Mouse (Mus musculus) MEL (cell line): ENCODE data around the gene Dmrta2. TPM values are rescaled to one million over a fixed set of nuclear protein-coding genes. Genes with fewer than 3 reads are reported as not detected.

Experiments used
- DNase-seq: peaks from one replicate; pipeline ENCODE4 v3.0.0; 2011; ENCODE audit warnings: low read depth, low spot score
- H3K27ac ChIP-seq: 2 replicates; pipeline ENCODE4 v1.5.1; 2012; ENCODE audit warnings: low read depth, mild to moderate bottlenecking, control low read depth, low read length, moderate library complexity; ENCODE audit not compliant: control insufficient read depth
- H3K27me3 ChIP-seq, 2 experiments: fragments of 150-350 bp in 1 of 2; sonication (generic) in 1 of 2; 2 replicates each; pipeline ENCODE4 v1.6.1; 2012; ENCODE audit warnings: low read length in 2 of 2, mild to moderate bottlenecking in 2 of 2, improper control_type of control experiment in 1 of 2, moderate library complexity in 1 of 2; ENCODE audit not compliant: insufficient read depth in 2 of 2, control insufficient read depth in 1 of 2
- H3K36me3 ChIP-seq, 2 experiments: 2 replicates each; pipeline ENCODE4 v1.6.1; 2012 to 2014; ENCODE audit warnings: low read length in 2 of 2, improper control_type of control experiment in 1 of 2, inconsistent platforms in 1 of 2, mild to moderate bottlenecking in 1 of 2; ENCODE audit not compliant: insufficient read depth in 2 of 2, control insufficient read depth in 1 of 2
- H3K4me1 ChIP-seq, 2 experiments: fragments of 150-350 bp in 1 of 2; sonication (generic) in 1 of 2; 2 replicates each; pipeline ENCODE4 v1.6.1; 2012; ENCODE audit warnings: low read length in 2 of 2, improper control_type of control experiment in 1 of 2, mild to moderate bottlenecking in 1 of 2; ENCODE audit not compliant: insufficient read depth in 2 of 2, control insufficient read depth in 1 of 2
- H3K4me3 ChIP-seq, 2 experiments: fragments of 150-350 bp in 1 of 2; sonication (generic) in 1 of 2; 2 replicates each; pipeline ENCODE4 v1.5.1; 2012; ENCODE audit warnings: low read depth in 2 of 2, low read length in 2 of 2, mild to moderate bottlenecking in 2 of 2, moderate library complexity in 2 of 2, control low read depth in 1 of 2, improper control_type of control experiment in 1 of 2; ENCODE audit not compliant: control insufficient read depth in 1 of 2, insufficient read depth in 1 of 2
- H3K79me2 ChIP-seq: 2 replicates; pipeline ENCODE4 v1.6.1; 2012; ENCODE audit warnings: mild to moderate bottlenecking, low read length, moderate library complexity; ENCODE audit not compliant: control insufficient read depth, poor library complexity, insufficient read depth
- H3K9ac ChIP-seq: 2 replicates; pipeline ENCODE4 v1.6.1; 2012; ENCODE audit warnings: low read depth, mild to moderate bottlenecking, control low read depth, low read length, moderate library complexity; ENCODE audit not compliant: control insufficient read depth, poor library complexity, severe bottlenecking
- H3K9me3 ChIP-seq: fragments of 150-350 bp; sonication (generic); replicated peaks from 2 replicates; pipeline ENCODE4 v1.6.1; 2012; ENCODE audit warnings: mild to moderate bottlenecking, low read length, improper control_type of control experiment, moderate library complexity; ENCODE audit not compliant: insufficient read depth
- BHLHE40 ChIP-seq: IDR thresholded peaks from 2 replicates; pipeline ENCODE4 v1.6.1; 2012; ENCODE audit warnings: low read depth, mild to moderate bottlenecking, inconsistent platforms, low read length, improper control_type of control experiment, borderline replicate concordance
- CHD1 ChIP-seq: IDR thresholded peaks from 2 replicates; pipeline ENCODE4 v1.6.1; 2012; ENCODE audit warnings: low read depth, mild to moderate bottlenecking, inconsistent platforms, low read length, improper control_type of control experiment
- CHD2 ChIP-seq: IDR thresholded peaks from 2 replicates; pipeline ENCODE4 v1.6.1; 2011; ENCODE audit warnings: low read length, improper control_type of control experiment
- CTCF ChIP-seq, 3 experiments: IDR thresholded peaks in 2 of 3; conservative IDR thresholded peaks in 1 of 3; 2 replicates each; pipeline ENCODE4 v1.5.1; 2011 to 2012; ENCODE audit warnings: low read length in 3 of 3, low read depth in 2 of 3, mild to moderate bottlenecking in 2 of 3, improper control_type of control experiment in 1 of 3, inconsistent platforms in 1 of 3, mixed read lengths in 1 of 3, moderate library complexity in 1 of 3; ENCODE audit not compliant: control insufficient read depth in 1 of 3, insufficient read depth in 1 of 3, poor library complexity in 1 of 3, severe bottlenecking in 1 of 3
- ELF1 ChIP-seq: IDR thresholded peaks from 2 replicates; pipeline ENCODE4 v1.6.1; 2014; ENCODE audit warnings: low read depth, mild to moderate bottlenecking, inconsistent platforms, low read length, improper control_type of control experiment, moderate library complexity
- EP300 ChIP-seq, 2 experiments: IDR thresholded peaks; 2 replicates each; pipeline ENCODE4 v1.6.1; 2011; ENCODE audit warnings: improper control_type of control experiment in 2 of 2, low read length in 2 of 2, low read depth in 1 of 2, mild to moderate bottlenecking in 1 of 2
- GATA1 ChIP-seq: IDR thresholded peaks from 2 replicates; pipeline ENCODE4 v1.6.1; 2011; ENCODE audit warnings: low read depth, low read length, improper control_type of control experiment
- HCFC1 ChIP-seq: IDR thresholded peaks from 2 replicates; pipeline ENCODE4 v1.6.1; 2012; ENCODE audit warnings: low read depth, mild to moderate bottlenecking, inconsistent platforms, low read length, improper control_type of control experiment, moderate library complexity
- JUND ChIP-seq: IDR thresholded peaks from 2 replicates; pipeline ENCODE4 v1.6.1; 2011; ENCODE audit warnings: low read depth, mild to moderate bottlenecking, improper control_type of control experiment, low read length
- MAX ChIP-seq: IDR thresholded peaks from 2 replicates; pipeline ENCODE4 v1.6.1; 2011; ENCODE audit warnings: low read length, improper control_type of control experiment
- MEF2A ChIP-seq: IDR thresholded peaks from 2 replicates; pipeline ENCODE4 v1.6.1; 2014; ENCODE audit warnings: low read depth, mild to moderate bottlenecking, inconsistent platforms, low read length, improper control_type of control experiment; ENCODE audit not compliant: poor library complexity, insufficient replicate concordance, severe bottlenecking; ENCODE audit errors: extremely low read depth
- MXI1 ChIP-seq: IDR thresholded peaks from 2 replicates; pipeline ENCODE4 v1.6.1; 2011; ENCODE audit warnings: mild to moderate bottlenecking, low read depth, low read length, improper control_type of control experiment
- MYC ChIP-seq: IDR thresholded peaks from 2 replicates; pipeline ENCODE4 v1.6.1; 2011; ENCODE audit warnings: low read depth, mild to moderate bottlenecking, low read length, improper control_type of control experiment, moderate library complexity
- NRF1 ChIP-seq: IDR thresholded peaks from 2 replicates; pipeline ENCODE4 v1.6.1; 2014; ENCODE audit warnings: low read depth, mild to moderate bottlenecking, inconsistent platforms, low read length, improper control_type of control experiment, moderate library complexity; ENCODE audit not compliant: poor library complexity, insufficient read depth, severe bottlenecking
- POLR2AphosphoS2 ChIP-seq: IDR thresholded peaks from 2 replicates; pipeline ENCODE4 v1.6.1; 2011; ENCODE audit warnings: low read length, improper control_type of control experiment
- POLR2AphosphoS5 ChIP-seq: IDR thresholded peaks from 2 replicates; pipeline ENCODE4 v1.6.1; 2012; ENCODE audit warnings: low read depth, borderline replicate concordance, mild to moderate bottlenecking, inconsistent platforms, low read length, moderate library complexity, mixed read lengths
- RAD21 ChIP-seq: IDR thresholded peaks from 2 replicates; pipeline ENCODE4 v1.6.1; 2011; ENCODE audit warnings: mild to moderate bottlenecking, low read depth, low read length, improper control_type of control experiment
- SIN3A ChIP-seq: IDR thresholded peaks from 2 replicates; pipeline ENCODE4 v1.6.1; 2012; ENCODE audit warnings: low read length, improper control_type of control experiment, inconsistent platforms
- TAL1 ChIP-seq: IDR thresholded peaks from 2 replicates; pipeline ENCODE4 v1.6.1; 2012; ENCODE audit warnings: mild to moderate bottlenecking, inconsistent platforms, low read length, moderate library complexity, mixed read lengths
- TBP ChIP-seq: IDR thresholded peaks from 2 replicates; pipeline ENCODE4 v1.8.0; 2011; ENCODE audit warnings: low read depth, low read length, improper control_type of control experiment
- TCF12 ChIP-seq: IDR thresholded peaks from 2 replicates; pipeline ENCODE4 v1.6.1; 2014; ENCODE audit warnings: low read depth, mild to moderate bottlenecking, inconsistent platforms, low read length, improper control_type of control experiment, moderate library complexity
- USF2 ChIP-seq, 2 experiments: IDR thresholded peaks; 2 replicates each; pipeline ENCODE4 v1.6.1; 2011 to 2012; ENCODE audit warnings: improper control_type of control experiment in 2 of 2, low read length in 2 of 2, borderline replicate concordance in 1 of 2, inconsistent platforms in 1 of 2, low read depth in 1 of 2, mild to moderate bottlenecking in 1 of 2; ENCODE audit not compliant: insufficient read depth in 1 of 2
- ZKSCAN1 ChIP-seq: IDR thresholded peaks from 2 replicates; pipeline ENCODE4 v1.6.1; 2012; ENCODE audit warnings: low read depth, mild to moderate bottlenecking, inconsistent platforms, low read length, improper control_type of control experiment, moderate library complexity
- ZMIZ1 ChIP-seq: IDR thresholded peaks from 2 replicates; pipeline ENCODE4 v1.6.1; 2012; ENCODE audit warnings: low read depth, mild to moderate bottlenecking, inconsistent platforms, low read length, improper control_type of control experiment, moderate library complexity
- polyA plus RNA-seq, 2 experiments: library from polyadenylated mRNA; stranded (reverse) in 1 of 2; unstranded in 1 of 2; fragments of >175 nt in 1 of 2; fragments of >200 nt in 1 of 2; gene quantifications; 2 replicates each; pipeline versions ENCODE4 v1.2.1 to v1.2.4; 2012; ENCODE audit warnings: low replicate concordance in 2 of 2, low read depth in 1 of 2; ENCODE audit not compliant: insufficient read length in 2 of 2, insufficient read depth in 1 of 2, missing spikeins in 1 of 2
- total RNA-seq: library from RNA; depleted of rRNA; stranded (reverse); fragments of 300-350 nt; gene quantifications from 2 replicates; pipeline ENCODE4 v1.2.3, GENCODE M21; 2012

The Dmrta2 gene
- total and polyA plus RNA-seq, 3 experiments, result 0.08 to 0.11 TPM; not detected in 1

DNA sequence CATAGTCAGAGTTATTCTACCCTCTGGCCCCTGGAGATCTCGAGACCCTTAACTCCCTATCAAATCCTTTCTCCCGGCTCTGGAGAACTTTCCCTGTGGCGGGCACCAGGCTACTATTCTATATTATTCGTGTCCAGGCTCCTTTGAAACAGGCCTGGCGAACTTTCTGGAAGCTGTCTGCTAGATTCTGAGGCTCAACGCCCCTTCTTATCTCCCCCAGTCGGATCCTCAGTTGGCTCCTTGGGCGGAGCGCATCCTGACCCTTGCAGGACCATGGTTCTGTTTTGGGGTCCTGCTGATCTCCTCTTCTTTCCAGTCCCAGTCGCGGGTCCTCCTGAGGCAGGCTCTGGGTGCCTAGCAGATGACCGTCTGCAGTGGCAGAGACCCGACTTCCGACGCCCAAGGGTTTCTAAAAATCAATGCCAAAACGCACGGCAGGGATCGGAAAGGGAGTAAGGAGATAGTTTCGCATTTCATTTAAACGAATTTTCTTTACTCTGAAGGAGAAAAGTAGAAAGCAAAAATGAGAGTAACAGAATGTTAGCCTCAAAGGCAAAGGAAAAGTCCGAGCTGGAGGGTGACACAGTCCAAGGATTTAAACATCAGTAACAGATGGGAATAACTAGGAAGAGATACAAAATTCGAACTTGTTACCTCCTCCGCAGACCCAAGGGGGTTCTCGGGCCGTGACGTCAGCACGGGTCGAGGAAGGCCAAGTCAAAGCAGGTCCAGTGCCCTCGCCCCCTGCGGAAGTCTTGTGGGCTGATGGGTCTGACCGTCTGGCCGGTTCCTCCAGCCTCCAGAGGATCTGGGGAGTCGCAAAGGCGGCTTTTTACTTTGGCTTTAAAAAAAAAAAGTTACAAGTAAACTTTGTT, 1.3 kb upstream of the Dmrta2 start:
- Histone ChIP-seq H3K4me3 (no peak overlapping the region), H3K9ac (no peak overlapping the region)
- TF ChIP-seq JUND (no peak), EP300 (IDR thresholded peaks at IDR 0.05; ENCODE audit: low read depth in 1 of 2, low read length in 2 of 2) (no peak), TCF12 (no peak), CHD1 (no peak), MXI1 (no peak), TBP (no peak), ZMIZ1 (no peak), RAD21 (no peak), POLR2AphosphoS2 (no peak)
- TF ChIP-seq, all 39 proteins: peak for 0
- Histone ChIP-seq H3K36me3 (no peaks in the 10 kb centered on the region), H3K9me3 (no peaks in the 10 kb centered on the region), H3K27me3 (no peaks in the 10 kb centered on the region), H3K4me1 (no peaks in the 10 kb centered on the region), H3K27ac (no peak overlapping the region), H3K79me2 (no peaks in the 10 kb centered on the region)
- no peak for DNase-seq

- no peak overlapping the region for H3K4me3 ChIP-seq
These were observed 410 bp downstream of the Dmrta2 start for GRCm38 (mm10) chr4:109978068-109978857.

More at GRCm38 (mm10) chr4:109978068-109978857, 410 bp downstream of the Dmrta2 start:
- Histone ChIP-seq H3K27me3 (no peaks in the 10 kb centered on the region), H3K36me3 (no peaks in the 10 kb centered on the region), H3K9me3 (no peaks in the 10 kb centered on the region), H3K9ac (no peak overlapping the region), H3K79me2 (no peaks in the 10 kb centered on the region), H3K4me1 (no peaks in the 10 kb centered on the region), H3K27ac (no peak overlapping the region)
- TF ChIP-seq TCF12 (no peak), CHD2 (no peak), JUND (no peak), USF2 (IDR thresholded peaks at IDR 0.05; ENCODE audit: borderline replicate concordance in 1 of 2, insufficient read depth in 1 of 2, low read depth in 1 of 2, low read length in 2 of 2) (no peak), ZKSCAN1 (no peak), TAL1 (no peak), CTCF (IDR thresholded peaks at IDR 0.05 in 2 of 3, conservative IDR thresholded peaks at IDR 0.05 in 1 of 3; ENCODE audit: control insufficient read depth in 1 of 3, insufficient read depth in 1 of 3, low read depth in 2 of 3, low read length in 3 of 3, poor library complexity in 1 of 3, severe bottlenecking in 1 of 3) (no peak), SIN3A (no peak), NRF1 (no peak), GATA1 (no peak), MYC (no peak), ZMIZ1 (no peak), BHLHE40 (no peak), POLR2AphosphoS5 (no peak), MEF2A (no peak), EP300 (IDR thresholded peaks at IDR 0.05; ENCODE audit: low read depth in 1 of 2, low read length in 2 of 2) (no peak), TBP (no peak), ELF1 (no peak), MAX (no peak), HCFC1 (no peak)
- DNase-seq, result no peak
